Mouse (Mus musculus) induced T-regulatory cell, adult 2 months (primary cell): Measurements from ENCODE around the gene Mtf1.

Experiments
- DNase-seq: peaks from one replicate; pipeline ENCODE4 v3.0.0-alpha.2; 2012; ENCODE audit warnings: low read depth

Mtf1 gene

DNA sequence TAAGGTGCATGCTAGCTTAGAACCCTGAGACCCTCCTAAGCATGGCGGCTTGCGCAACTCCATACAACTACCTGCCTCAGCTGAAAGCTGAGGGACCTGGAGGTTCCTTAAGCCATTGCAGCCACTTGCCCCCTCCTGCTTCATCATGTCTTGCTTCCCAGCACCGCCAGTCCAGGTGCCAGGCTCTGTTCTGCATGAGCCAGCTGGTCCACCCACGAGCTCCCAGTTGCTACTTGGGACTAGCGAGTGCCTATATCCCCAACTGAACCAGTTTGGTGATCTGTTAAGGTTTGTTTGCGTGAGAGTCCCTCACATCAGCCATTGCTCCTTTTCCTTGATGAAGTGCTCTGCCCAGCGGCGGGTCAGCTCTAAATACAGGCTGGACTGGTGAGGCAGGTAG lies 54.4 kb downstream of the Mtf1 start:
- DNase-seq: no peak

DNA sequence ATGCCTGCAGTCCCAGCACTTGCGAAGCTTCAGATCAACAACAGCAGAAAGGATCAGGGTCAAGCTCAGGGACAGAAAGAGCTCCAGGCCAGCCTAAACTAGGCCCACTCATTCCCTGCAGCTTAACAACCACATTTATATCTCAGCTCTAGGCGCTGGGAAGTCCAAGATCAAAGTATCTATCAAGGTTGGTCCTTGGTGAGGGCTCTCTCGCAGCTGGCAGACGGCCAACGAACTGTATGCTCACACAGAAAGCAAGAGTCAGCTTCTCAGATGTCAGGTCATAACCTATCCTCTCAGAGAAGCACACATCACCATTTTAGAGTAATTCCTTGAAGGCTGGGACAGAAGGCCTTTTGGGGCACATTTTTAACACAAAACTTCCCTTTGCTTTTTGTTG lies 56.5 kb downstream of the Mtf1 start:
- DNase-seq: no peak

DNA sequence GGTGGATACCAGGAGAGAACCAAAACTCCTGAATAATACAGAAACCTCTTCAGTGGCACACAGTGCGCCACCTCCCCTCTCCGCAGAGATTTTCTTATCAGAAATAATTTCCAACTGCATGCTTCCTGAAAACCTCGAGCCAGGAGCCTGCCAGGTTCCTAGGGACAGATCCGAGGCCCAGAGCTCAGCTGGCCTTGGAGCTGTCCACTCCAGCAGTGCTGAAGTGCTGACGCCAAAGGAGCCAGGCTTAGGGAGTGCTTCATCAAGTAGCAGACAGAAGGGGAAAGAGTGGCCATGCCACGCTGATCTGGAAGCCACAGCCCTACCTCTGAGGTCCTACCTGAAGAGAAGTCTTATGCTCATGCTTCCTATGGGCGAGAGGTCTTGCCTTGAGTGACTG lies 58.5 kb downstream of the Mtf1 start:
- peak; percentile 64 for DNase-seq

DNA sequence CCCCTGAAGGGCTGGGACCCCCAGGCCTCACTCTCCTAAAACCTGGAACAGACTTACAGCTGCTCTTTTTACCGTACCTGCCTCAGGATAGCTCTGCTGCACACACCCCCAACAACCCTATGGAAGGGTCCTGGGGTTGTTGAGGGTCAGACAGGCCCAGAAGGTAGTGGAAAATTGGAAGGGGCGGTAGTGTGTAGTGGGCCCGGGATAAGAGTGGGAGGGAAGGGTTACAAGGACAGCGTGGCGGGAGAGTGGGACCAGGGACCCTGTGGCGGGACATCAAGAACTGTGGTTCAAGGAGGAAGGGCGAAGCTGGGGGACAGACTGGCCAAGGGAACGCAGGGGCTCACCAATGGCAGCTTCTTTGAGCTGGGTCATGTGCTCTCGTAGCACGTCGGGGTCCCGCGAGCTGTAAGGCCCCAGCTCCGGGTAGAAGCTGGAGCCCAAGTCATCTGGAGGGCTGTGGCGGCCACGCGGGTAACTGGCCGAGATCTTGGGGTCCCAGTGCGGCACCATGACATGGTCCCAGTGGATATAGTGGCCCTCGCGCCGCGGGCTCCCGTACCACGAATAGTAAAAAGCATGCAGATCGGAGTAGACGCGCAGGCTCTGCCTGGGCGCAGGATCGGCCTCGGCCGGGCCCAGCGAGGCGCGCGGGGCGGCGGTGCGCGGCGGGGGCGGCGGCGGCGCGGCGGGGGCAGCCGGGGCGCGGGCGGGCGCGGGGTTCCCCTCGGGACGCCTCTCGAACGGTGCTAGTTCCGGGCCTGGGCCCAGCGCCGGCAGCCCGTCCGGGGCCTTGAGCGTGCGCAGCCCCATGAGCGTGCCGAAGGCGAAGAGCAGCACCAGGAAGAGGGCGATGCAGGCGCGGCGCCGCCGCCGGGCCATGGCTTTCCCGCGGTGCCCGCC lies 59.6 kb downstream of the Mtf1 start, which contains the start of gene Maneal:
Gene Maneal (minus strand): TSS at position 889 of the 906 bp plus-strand sequence.
- no peak for DNase-seq

DNA sequence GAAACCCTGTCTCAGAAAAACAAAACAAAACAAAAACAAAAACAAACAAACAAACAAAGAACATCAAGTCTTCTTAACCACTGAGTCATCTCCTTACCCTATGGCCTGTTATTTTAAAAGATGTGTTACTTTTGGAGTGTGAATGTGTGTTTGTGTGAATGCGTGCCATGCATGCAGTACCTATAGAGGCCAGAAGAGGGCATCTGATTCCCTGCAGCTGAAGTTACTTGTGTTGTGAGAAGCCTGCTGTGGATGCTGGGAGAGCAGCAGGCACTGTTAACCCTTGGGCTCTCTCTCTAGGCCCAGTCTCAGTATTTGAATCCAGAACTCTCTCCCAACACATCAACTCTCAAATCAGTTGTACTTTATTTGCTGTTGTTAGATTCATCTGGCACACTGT lies 70.8 kb downstream of the Mtf1 start:
- DNase-seq: no peak

DNA sequence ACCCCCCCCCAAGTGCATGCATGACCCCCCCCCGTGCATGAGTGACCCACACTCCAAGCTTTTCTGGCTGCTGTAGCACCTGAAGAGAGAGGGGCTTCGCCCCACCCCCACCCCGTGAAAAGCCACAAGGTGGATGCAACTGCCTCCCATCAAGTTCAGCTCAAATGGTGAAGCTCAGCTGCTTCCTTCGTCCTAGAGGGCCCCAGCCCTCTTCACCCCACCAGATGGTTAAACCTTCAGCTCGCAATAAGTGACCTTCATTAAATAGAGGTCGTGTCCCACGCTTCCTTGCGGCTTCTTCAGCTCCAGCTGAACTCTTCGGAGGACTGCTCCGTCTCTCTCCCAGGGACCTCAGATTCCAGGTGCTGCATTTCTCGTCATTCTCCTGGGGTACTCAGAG lies 78.7 kb downstream of the Mtf1 start, which contains the start of gene Epha10:
Gene Epha10 (plus strand): TSS at position 301 of the 400 bp plus-strand sequence.
- DNase-seq: no peak

DNA sequence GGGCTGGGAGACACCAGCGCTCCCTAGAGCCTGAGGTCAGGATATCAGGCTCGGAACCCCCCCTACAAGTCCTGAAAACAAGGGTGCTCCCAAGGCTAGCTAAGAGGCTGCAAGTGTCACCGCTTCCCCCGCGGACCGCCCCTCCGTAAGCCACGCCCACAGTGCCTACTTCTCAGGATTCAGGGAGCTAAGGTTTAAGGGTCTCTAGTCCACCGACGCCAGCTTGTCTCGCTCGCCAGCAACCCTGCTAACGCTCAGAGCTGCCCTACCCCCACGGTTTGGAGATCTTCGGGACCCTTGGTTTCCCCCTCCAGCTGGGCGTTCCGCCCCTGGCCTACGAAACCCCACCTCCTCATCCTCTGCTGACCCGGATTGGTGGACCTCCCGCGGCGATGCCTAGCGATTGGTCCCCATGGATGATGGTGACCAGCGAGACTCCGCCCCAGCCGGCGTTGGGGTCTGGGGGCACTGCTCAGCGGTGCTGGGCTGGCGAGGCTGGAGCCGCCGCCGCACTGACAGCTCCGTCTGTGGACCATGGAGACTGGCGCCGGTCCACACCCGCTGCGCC lies 79.5 kb downstream of the Mtf1 start:
- no peak for DNase-seq

DNA sequence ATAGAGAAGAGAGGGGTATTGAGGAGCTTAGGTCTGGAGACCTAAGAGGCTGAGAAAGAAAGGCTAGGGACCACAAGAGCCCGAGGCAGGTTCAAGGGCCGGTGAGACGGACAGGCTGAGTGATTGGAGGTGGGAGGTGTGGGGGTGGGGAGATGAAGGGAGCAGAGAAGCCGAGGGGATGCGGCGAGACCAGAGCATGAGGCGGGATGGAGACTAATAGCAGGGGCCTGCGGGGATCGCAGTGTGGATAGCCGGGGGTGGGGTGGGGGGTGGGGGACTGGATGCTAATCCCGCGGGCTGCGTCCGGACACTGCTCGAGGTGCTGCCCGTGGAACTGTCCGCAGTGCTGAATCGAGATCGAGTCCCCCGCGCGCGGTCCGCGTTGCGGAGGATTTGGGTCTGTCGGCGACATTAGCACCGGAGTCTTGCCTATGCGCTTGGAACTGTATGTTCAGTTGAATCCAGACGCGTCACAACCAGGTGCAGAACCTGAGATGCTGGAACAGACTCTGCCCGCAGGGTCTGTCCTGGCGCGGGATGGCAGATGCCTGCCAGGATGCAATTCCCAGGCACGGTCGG lies 80.3 kb downstream of the Mtf1 start:
- DNase-seq: peak; percentile 12

DNA sequence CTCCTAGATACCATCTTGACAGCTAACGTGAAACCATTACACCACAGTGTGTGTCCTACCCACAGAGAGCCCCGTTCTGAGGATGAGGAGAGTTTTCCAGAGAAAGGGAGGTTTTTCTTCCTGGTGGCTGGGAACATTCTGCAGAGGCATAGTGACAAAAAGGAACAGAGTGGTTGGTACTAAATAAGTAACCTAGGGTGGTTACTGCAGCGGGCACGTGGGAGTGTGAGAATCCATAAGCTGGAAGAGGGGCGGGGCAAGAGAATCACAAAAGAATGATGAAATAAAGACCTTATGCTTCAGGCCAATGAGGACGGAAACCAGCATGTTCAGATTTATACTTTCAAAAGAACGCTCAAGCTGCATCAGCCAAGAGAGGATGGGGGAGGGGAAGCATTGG lies 86.8 kb downstream of the Mtf1 start:
- no peak for DNase-seq

DNA sequence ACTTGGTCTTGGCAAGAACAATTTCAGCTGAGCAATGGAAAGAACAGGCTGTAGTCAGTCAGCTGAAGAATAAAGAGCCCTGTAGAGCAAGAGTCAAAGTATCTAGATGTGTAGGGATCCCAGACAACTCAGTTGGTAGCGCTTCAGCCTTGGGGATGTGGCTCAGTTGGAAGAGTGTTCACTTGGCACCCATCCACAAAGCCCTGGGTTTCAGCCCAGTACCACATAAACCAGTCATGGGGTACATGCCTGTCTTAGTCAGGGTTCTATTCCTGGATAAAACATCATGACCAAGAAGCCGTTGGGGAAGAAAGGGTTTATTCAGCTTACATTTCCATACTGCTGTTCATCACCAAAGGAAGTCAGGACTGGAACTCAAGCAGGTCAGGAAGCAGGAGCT lies 88.0 kb downstream of the Mtf1 start:
- no peak for DNase-seq

DNA sequence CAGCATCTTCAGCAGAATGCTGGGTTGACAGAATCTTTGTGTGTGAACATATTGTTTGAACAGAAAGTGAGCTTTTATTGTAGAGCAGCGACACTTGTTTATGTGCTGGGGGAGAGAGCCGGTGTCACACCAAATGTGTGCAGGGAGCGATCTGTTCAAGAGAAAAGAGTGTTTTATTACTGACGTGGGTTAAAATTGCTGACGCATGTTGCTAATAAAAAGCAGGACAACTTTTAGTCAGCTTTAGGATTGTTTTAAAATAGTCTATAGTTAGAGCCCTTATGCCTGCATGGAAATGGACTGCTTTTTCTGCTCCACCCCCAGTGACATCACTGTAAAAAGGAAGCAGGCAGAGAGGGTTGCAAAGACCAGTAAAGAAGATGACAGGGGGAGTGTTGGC lies 88.9 kb downstream of the Mtf1 start:
- DNase-seq: no peak

DNA sequence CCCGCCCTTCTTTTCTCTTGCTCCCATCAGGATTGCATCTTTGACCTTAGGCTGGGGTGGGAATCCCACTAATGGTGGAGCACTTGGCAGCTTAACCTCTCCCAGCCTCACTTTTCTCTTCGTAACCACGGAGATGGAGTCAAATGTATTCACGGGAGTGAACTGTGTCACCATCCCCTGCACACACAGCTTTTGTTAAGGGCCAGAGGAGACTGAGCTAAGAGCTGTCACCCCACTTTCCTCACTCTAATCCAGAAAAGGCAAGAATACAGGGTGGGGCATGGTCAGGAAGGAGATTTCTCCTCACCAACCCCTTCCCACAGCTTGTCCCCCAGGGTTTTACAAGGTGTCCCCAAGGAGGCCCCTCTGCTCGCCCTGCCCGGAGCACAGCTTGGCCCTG lies 91.9 kb downstream of the Mtf1 start:
- no peak for DNase-seq

DNA sequence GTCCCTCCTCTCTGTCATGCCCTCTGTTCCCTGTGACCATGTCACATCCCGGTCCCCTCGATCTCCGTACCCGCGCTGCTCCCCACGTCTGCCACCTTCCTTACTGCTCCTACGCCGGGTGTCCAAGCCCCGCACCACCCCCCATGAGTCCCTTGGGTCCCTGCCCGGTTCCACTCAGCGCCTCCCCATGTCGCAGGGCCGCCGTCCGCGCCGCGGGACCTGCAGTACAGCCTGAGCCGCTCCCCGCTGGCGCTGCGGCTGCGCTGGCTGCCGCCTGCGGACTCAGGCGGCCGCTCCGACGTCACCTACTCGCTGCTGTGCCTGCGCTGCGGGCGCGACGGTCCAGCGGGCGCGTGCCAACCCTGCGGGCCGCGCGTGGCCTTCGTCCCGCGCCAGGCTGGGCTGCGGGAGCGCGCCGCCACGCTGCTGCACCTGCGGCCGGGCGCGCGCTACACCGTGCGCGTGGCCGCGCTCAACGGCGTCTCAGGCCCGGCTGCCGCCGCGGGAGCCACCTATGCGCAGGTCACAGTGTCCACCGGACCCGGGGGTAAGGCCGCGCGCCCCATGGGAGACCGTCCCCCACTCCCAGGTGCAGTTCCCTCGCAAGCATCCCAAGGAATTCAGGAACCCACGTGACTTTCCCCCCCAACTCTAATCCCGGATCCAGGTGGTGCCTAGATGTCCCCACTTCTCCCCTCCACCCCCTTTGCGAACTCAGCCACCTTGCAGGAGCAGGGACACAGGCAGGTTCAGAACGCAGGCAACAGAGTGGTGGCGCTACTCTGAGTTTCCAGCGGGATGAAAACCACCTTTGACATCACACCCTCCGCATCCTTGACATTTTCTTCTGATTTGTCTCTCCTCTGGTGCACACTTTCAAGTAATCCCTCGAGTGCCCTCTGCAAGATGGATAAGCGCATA lies 92.9 kb downstream of the Mtf1 start:
- no peak for DNase-seq

DNA sequence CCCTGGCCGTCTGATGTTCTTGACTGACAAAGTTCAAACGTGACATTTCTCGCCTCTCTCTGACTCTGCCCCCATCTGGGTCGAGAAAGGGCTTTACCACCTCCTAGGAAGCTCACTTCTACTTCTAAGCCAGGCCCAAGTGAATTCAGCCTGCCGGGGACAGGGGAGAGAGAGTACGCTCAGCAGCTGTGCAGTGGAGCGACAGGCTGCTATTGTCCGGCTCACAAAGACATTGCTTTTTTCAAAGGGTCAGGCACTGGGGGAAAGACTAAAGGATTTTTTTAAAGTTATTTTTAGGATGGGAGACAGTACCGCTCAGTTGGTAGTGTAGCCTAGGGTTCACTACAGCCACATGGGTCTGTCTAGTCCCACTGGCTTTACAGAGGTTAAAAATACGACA lies 96.5 kb downstream of the Mtf1 start:
- DNase-seq: no peak
